Mouse (Mus musculus): Measurements from ENCODE around the gene Trpc4ap. TPM values are rescaled to one million over a fixed set of nuclear protein-coding genes. Genes with fewer than 3 reads are reported as not detected.

Trpc4ap gene
- total RNA-seq, 2 experiments from 2014 or later: 123 to 144 TPM

DNA sequence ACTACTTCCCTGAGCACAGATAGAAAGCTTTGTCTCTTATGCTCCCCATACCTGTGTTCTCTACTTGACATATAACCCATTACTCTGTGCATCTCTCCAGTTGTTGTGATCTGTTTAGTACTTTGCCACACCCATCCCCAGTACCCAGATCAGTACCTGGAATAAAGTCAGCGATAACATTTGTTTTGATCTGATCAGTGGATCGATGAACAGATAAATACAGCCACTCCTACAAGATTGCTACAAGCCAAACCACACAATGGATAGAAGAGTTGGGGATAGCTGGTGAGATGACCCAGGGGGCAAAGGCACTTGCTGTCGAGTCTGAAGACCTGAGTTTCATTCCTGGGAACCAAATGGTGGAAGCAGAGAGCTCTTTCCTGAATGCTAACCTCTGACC is 3.1 kb upstream of the Trpc4ap start:
- DNase-seq (ENCODE audit: low spot score in 2 of 2): no peak

DNA sequence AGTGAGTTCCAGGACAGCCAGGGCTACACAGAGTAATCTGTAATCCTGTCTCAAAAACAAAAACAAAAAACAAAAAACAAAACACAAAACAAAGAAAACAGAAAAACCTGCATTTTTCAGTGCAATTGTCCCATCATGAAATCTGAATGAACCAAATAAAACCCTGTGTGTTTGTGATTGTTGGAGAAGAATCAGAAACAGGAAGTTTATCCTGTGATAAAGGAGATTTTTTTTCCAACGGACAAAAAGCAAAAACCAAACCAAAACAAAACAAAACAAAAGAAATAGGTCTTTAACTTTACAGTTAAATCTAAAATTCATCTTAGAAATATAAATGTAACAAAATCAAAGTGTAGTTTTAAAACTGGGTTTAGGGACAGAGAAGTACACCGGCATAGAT is 2.4 kb upstream of the Trpc4ap start:
- DNase-seq (ENCODE audit: low spot score in 2 of 2): no peak

DNA sequence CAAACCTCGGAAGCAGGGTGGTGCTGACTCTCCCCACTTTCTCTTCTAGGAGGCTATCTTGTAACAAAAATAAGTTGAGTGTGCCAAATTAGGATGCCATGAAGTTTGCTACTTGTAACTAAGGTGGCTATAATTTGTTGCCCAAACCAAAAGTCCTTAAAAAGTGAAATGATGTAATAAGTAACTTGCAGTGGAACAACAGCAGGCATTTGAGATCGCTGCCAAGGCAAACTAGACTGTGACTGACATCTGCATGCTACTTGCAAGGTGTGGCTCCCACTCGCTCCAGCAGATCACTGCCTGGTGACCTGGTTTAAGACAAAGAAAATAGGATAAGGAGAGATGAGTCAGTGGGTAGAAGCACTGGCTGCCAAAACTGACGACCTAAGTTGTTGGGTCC is 952 bp upstream of the Trpc4ap start:
- DNase-seq (ENCODE audit: low spot score in 2 of 2): no peak

DNA sequence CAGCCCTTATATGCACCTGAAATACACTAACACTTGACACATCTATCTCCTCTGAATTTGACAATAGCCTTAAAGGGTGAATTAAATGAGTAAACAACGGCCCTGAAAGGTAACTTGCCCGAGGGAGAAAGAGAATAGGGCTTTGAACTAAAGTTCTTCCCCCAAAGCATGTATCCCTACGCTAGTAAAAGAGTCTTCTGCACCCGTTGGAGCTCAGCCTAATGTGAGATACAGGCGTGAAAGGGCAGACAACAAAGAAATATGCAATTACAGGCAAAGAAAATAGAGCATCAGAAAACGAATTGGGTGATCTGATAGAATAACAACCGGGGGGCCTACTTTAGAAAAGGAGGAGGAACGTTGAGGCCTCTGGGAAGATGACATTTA is 855 bp downstream of the Trpc4ap start:
- DNase-seq (ENCODE audit: low spot score in 2 of 2): no peak

DNA sequence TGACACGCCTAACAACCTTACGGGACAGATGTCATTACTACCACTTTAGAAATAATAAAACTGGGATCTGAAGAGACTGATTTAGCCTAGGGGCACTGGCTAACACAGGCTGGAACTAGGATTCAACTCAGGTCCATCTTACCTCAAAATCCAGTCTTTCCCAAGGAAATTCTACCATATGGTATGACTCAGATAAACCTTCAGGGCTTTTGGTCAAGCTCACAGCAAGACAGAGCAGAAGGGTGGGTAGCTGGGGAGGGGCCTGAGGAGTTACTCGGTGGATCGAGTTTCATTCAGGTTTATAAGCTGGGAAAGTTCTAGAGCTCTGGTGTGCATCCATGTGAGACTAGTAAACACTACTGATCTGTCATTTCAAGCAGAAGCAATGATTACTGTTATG is 3.0 kb downstream of the Trpc4ap start:
- no peak for DNase-seq (ENCODE audit: low spot score in 2 of 2)

DNA sequence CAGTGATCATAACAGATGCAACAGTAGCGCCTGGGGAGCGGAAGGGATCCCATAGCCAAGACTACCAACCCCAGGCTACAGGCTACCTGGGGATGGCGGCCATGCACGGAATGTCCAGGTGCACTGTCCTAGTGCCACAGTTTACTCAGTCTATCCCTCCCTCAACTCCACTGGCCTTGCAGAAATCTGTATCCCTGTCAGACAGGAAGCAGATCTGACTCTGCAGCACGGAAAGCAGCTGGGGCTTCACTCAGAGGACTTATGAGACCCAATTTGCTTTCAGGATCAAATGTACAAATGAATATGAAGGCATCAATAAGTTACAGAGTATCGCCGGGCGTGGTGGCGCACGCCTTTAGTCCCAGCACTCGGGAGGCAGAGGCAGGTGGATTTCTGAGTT is 4.4 kb downstream of the Trpc4ap start:
- DNase-seq (ENCODE audit: low spot score in 2 of 2): no peak

DNA sequence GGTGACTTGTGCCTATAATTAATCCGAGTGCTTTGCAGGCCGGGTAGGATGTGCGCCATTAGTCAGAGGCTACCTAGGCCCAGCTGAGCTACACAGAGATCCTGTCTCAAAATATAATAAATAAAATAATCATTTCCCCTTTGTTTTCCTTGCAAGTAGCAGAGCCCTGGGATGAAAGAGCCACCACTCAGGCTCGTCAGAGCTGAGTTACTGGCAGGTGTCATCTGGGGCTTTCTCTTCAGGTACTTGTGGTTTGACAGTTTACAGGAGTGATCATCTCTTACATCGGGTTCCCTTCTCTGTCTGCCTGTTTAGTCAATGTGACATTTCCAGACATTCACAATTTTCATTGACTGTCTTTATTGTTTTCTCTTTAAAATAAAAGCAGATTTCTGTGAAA is 5.6 kb downstream of the Trpc4ap start:
- no peak for DNase-seq (ENCODE audit: low spot score in 2 of 2)

DNA sequence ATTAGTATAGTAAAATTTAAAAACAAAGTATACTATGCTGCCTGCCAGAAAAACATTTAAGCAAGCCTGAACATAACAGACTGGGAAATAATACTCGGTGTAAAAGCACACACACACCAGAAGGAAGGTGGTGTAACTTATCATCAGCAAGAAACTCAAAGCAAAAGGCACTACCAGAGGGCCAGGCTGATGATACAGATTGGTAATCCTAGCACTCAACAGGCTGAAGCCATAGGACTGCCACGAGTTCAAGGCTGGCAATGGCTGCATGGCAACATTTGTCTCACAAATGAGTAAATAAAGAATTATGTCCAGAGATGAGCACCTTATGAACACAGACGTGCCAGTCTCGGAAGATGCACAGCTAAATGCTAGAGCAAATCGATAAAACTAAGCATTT is 8.4 kb downstream of the Trpc4ap start:
- DNase-seq (ENCODE audit: low spot score in 2 of 2): no peak

DNA sequence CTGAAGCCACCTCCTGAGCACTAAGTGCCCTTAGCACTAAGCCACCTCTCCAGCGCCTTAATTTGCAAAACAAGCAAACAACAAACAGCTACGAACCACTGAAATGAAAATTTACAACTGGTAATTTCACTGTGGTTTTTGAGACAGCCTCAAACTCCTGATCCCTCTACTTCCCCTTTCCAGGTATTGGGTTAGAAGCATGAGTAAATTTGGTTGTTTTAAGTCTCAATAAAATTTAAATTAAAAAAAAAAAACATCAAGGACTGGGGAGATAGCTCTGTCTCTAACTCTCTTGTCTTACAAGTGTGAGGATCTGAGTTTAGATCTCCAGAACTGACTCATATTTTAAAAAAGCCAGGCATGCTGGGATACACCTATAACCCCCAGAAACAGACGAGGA is 9.0 kb downstream of the Trpc4ap start:
- no peak for DNase-seq (ENCODE audit: low spot score in 2 of 2)

DNA sequence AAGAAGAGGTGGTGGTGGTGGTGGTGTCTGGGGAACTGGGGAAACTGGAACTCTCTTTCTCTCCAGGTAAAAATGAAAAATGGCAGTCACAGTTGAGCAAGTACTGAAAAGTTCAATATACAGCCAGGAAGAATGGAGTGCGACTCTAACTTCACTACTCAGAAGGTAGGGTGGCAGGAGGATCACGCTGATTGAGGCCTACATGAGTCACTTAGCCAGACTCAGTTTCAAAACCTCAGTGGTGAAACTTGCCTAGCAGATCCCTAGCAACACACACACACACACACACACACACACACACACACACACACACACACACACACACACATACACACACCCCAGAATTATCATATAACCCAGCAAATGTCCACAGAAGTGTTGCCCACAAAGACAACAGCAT is 10.3 kb downstream of the Trpc4ap start:
- no peak for DNase-seq (ENCODE audit: low spot score in 2 of 2)

DNA sequence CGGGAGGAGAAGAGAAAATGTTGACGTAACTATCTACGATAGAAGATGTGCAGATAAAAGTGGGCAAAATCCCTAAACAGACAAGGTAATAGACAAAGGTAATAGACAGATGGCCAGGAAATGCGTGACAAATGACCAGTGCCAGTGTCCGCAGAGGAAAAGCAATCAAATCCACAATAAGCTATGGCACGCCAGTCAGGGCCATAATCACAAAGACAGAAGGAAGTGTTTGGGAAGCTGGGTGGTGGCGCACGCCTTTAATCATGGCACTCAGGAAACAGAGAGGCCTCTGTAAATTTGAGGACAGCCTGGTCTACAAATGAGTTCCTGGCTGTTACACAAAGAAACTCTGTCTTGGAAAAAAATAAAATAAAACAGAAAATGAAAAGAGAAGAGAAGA is 11.0 kb downstream of the Trpc4ap start:
- DNase-seq (ENCODE audit: low spot score in 2 of 2): no peak

DNA sequence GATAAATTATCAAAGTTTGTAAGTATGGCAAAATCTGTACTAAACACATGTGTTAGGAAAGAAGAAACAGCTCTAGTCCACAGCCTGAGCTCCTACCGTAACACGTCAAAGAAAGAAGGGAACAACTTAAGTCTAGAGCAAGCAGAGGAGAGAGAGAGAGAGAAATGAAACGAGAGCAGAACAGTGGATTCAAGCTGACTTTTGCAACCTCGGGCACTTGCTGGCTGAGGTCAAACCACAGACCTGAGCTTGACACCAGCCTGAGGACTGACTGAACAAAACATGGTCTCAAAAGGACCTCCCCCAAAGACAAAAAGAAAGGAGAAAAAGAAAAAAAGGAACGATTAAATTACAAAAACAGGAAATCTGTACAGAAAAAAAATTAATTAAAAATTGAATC is 11.6 kb downstream of the Trpc4ap start:
- no peak for DNase-seq (ENCODE audit: low spot score in 2 of 2)

DNA sequence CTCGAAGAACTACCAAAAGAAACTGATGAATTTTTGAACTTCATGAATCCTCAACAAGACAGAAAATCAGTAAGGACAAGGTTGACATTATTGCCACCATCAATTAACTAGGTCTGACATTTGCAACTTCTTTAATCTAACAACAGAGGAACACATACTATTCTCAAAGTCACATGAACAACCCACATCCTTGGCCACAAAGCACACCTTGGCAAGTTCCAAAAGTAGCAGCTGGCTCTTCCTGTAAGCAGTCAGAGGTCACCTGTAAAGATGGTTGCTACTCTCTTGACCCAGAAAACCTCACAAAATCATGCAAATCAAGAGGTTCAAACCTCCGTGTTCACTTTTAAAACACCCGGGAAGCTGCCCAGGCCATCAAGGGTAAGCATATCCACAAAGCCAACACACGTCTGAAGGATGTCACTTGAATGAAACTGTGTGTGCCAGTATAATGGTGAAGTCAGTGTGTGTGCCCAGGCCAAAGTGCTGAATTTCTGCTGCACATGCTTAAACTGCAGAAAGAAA is 12.5 kb downstream of the Trpc4ap start:
- DNase-seq (ENCODE audit: low spot score in 2 of 2): no peak

DNA sequence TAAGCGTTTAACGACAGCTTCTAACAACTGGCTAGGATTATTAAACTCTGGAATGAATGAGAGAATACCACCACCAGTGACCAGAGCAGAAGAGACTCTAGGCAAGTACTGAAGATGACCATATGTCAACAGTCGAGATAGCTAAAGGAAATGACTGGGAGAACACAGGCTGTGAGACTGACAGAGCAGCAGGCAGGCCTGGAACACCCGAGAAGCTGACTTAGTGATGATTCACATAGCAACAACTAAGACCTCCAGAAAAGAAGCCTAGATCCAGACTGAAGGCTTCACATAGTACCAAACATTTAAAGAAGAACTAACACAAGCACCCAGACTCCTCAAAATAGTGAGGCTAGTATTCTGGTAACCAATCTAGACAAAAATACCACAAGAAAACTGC is 17.1 kb downstream of the Trpc4ap start:
- no peak for DNase-seq (ENCODE audit: low spot score in 2 of 2)

DNA sequence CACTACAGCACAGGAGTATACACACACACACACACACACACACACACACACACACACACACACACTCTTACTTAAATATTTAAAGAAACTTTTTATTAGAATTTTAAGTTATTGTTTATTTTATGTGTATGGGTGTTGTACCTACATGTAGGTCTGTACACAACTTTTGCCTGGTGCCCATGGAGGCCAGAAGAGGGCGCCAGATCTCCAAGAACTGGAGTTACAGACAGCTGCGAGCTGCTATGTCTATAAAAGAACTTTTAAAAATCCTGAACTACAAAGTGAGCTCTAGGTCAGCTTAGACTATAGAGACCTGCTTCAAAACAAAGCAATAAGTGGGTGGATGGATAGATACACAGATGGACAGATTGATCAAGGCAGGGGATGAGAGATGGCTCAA is 18.6 kb downstream of the Trpc4ap start:
- DNase-seq (ENCODE audit: low spot score in 2 of 2): peak; percentile 60 to 78

DNA sequence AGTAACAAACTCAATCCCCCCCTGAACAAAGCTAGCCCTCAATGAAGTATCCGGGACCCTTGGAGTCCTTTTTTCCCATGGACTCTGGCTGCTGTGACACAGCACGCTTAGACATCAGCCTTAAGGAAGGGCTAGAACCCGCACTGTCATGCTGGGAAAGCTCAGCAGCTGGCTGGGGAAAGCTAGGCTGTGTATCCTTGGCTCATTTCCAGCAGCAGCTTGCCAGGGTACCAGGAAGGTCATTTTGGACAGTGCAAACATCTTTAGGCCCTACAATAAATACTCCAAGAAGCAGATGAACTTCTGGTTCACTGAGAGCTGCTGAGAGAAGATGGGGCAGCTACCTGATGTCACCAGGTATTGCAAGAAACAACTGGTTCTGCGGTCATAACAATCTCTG is 20.9 kb downstream of the Trpc4ap start:
- peak in 1 of 2 experiments; percentile 49 for DNase-seq (ENCODE audit: low spot score in 2 of 2)

DNA sequence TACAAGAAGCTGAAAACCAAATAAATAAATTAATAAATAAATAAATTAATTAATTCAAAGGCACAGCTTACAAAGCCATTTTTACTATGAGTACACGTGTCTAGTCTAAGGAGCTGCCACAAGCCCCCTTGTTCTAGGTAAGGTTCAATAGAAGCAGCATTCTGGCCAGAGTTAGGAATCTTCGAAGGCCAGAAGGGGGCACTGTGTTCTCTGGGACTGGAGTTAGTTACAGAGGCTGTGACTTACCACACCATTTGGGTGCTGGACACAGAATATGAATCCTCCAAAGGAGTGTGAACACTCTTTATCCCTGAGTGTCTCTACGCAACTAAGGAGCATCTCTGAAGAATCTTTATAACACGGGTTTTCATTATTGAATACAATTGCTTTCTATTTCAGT is 23.7 kb downstream of the Trpc4ap start:
- DNase-seq (ENCODE audit: low spot score in 2 of 2): no peak

DNA sequence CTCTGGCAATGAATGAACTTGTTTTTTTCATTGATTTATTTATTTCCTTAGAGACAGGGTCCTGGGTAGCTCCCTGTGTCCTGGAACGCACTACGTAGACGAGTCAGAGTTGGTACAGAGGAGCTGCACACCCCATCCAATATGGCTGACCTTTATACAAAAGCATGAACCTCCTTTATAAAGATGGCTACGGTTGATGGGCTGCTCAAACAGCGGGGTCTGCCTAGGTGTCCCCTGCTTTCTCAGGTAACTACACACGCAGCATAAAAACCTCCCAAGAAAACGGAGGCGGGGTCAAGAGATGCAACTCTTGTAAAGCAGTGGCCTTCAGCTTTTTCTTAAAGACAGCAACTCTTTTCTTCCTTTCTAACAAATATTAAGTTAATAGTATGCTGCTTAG is 24.3 kb downstream of the Trpc4ap start:
- DNase-seq (ENCODE audit: low spot score in 2 of 2): no peak

DNA sequence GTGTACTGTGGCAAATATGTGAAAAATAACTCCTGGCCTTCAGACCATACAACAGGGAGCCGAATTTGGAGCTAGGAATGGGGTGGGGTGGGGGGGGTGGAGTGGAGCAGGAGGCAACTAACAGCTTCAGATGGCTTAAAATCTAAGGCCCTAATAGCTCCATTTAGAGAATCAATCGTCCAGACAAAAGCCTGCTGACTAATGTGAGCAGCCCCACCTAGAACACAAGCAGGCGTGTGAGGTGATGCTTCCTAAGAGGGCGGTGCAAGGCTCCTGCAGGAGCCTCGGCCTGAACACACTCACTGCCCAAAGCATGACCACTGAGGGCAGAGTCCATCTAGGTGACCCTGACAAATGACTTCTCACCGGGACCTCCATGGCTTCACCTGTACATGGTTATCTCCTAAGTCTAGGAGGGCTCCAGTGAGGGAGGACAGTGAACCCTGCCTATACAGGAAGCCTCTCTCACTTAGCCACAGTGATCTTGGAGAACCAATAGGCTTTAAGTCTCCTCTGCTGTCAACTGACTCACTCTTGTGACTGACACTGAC is 28.2 kb downstream of the Trpc4ap start:
- DNase-seq (ENCODE audit: low spot score in 2 of 2): no peak

DNA sequence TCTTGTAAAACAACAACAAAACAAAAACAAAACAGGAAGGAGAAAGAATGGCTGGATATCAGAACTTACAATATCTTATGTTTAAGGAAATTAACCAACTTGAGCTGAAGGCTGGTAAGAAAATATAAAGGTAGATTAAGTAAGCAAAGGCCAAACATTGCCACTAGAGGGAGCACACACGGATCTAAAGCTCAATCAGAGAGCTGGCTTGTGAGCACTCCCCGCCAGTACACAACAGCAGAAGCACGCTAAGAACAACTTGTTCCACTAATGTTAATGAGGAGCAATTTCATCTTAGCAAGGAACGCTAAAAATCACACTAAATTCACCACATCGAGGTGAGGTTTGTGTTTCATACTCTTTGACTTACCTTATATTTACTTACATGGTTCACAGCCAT is 29.1 kb downstream of the Trpc4ap start:
- peak in 1 of 2 experiments; percentile 23 for DNase-seq (ENCODE audit: low spot score in 2 of 2)

DNA sequence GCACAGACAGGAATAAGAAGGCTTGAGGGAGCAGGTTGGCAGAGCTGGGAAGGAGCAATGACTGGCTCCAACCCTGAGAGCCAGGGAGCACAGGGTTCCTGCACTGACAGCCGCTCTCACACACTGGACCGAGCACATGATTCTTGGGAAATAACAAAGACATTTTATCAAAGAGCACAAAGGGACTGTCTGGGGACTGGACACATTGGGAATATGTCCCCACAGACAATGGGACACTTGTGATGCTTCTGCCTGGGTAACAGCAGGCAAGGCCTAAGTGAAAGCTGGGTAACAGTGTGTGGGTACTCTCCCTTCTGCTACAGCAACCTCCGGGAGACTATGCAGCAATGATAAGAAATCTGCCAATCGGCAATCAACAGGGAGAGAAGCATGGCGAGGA is 29.8 kb downstream of the Trpc4ap start:
- no peak for DNase-seq (ENCODE audit: low spot score in 2 of 2)

DNA sequence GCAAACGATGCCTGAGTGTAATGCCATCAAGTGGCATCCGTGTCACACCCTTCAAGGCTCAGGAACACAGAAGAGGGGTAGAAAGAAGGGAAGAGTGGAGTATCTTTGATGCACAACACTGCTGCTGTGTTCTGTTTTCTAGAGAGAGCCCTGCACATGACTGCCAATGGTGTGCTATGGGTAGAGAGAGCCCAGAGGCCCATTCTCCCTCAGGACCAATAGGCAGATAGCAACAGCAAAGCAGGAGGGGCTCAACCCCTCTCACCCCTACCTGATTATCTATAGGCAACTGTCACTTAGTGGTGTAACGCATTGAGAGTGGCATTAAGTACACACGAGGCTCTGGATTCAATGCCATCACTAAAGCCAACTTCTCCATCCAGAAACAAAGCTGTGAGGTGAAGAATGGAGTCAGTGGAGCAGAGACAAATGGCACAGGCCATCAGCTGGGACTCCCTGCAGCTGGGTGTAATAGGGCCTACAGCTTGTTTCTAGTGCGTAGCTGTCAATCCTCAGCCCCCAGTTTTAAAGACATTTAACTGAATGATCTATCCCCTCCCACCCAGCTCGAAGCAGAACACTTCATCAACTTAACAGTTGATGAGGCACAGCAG is 36.3 kb downstream of the Trpc4ap start:
- DNase-seq (ENCODE audit: low spot score in 2 of 2): no peak

DNA sequence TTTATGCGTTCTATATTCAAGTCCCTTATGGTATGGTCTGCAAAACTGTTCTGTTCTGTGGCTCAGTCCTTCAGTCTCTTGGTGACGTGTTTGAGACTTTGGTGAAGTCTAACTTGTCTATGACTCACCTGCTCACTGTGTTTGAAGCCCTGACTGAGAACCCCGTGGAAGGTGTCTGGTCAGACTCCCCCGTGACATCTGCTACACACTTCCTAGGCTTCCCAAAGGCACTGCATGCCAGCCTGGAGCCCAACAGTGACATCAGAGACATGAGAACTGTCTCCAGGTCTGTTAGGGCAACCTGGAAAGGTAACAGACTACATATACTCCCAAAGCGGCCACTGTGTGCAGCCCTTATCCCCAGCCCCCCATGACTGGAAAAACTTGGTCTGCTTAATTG is 39.6 kb downstream of the Trpc4ap start:
- no peak for DNase-seq (ENCODE audit: low spot score in 2 of 2)

Data from adrenal gland, adult 18-20 months (tissue).